Mouse (Mus musculus) intestine, postnatal 0 days (tissue): Measurements from ENCODE around the gene Sema5a. TPM values are rescaled to one million over a fixed set of nuclear protein-coding genes. Genes with fewer than 3 reads are reported as not detected.

Experiments used
- ATAC-seq: fragments of 200-750 bp; cut with Nextera tagmentation; 2 replicates; pipeline ENCODE4 v1.8.0; 2017; ENCODE audit warnings: mild to moderate bottlenecking, moderate TSS enrichment, moderate library complexity
- H3K27ac ChIP-seq: fragments of 300-500 bp; sonication (generic); 2 replicates; pipeline ENCODE4 v1.5.1; 2014; ENCODE audit warnings: mild to moderate bottlenecking, low read depth, low read length, moderate library complexity
- H3K27me3 ChIP-seq: fragments of 300-500 bp; sonication (generic); replicated peaks from 2 replicates; pipeline ENCODE4 v1.6.1; 2014; ENCODE audit warnings: low read length, mixed read lengths; ENCODE audit not compliant: control insufficient read depth, insufficient read depth
- H3K36me3 ChIP-seq: fragments of 300-500 bp; sonication (generic); 2 replicates; pipeline ENCODE4 v1.6.1; 2014; ENCODE audit warnings: mild to moderate bottlenecking, moderate library complexity; ENCODE audit not compliant: control insufficient read depth, insufficient read depth
- H3K4me1 ChIP-seq: fragments of 300-500 bp; sonication (generic); replicated peaks from 2 replicates; pipeline ENCODE4 v1.6.1; 2014; ENCODE audit warnings: antibody characterized with exemption, low read length, mixed read lengths; ENCODE audit not compliant: control insufficient read depth, insufficient read depth
- H3K4me2 ChIP-seq: fragments of 300-500 bp; sonication (generic); replicated peaks from 2 replicates; pipeline ENCODE4 v1.6.1; 2014; ENCODE audit warnings: low read depth, mild to moderate bottlenecking, moderate library complexity
- H3K4me3 ChIP-seq: fragments of 300-500 bp; sonication (generic); 2 replicates; pipeline ENCODE4 v1.5.1; 2014; ENCODE audit warnings: low read depth, low read length
- H3K9ac ChIP-seq: fragments of 300-500 bp; sonication (generic); 2 replicates; pipeline ENCODE4 v1.6.1; 2014; ENCODE audit warnings: mild to moderate bottlenecking, low read depth, low read length
- H3K9me3 ChIP-seq: fragments of 300-500 bp; sonication (generic); 2 replicates; pipeline ENCODE4 v1.6.1; 2016; ENCODE audit warnings: mixed run types; ENCODE audit not compliant: control insufficient read depth
- CTCF ChIP-seq: sonication (generic); IDR thresholded peaks from 2 replicates; pipeline ENCODE4 v1.5.1; 2016; ENCODE audit warnings: low read depth, mild to moderate bottlenecking, control low read depth, antibody characterized with exemption, moderate library complexity
- WGBS: fragments of 180-500 bp; shearing (Covaris S2); extraction: QIAGEN DNeasy Blood & Tissue Kit; methylation state at CpG from one replicate; pipeline ENCODE4 v1.1.7; 2014; 5-methylcytosine and 5-hydroxymethylcytosine counted together
- polyA plus RNA-seq: library from polyadenylated mRNA; unstranded; fragments of >200 nt; fragmentation: Nextera tagmentation; extraction: Ambion mirVana; gene quantifications from 2 replicates; pipeline ENCODE4 v1.2.1, GENCODE M21; 2015

Gene Sema5a
- polyA plus RNA-seq, 1 experiment from 2014 or later = 5.1 TPM

GRCm38 (mm10) chr15:32517954-32518353 lies 273.3 kb downstream of the Sema5a start:
- TF ChIP-seq CTCF = no peak
- no peak overlapping the region for H3K4me2 ChIP-seq
- H3K4me1 ChIP-seq = no peaks in the 10 kb centered on the region
- H3K4me3 ChIP-seq = no peak overlapping the region
- H3K27me3 ChIP-seq = no peaks in the 10 kb centered on the region
- WGBS = 82% methylated on average over 2 of the region's 2 CpGs
- H3K9me3 ChIP-seq = no peaks in the 10 kb centered on the region
- no peaks in the 10 kb centered on the region for H3K36me3 ChIP-seq
- no peak for ATAC-seq
- H3K27ac ChIP-seq = no peak overlapping the region
- H3K9ac ChIP-seq = no peak overlapping the region

DNA sequence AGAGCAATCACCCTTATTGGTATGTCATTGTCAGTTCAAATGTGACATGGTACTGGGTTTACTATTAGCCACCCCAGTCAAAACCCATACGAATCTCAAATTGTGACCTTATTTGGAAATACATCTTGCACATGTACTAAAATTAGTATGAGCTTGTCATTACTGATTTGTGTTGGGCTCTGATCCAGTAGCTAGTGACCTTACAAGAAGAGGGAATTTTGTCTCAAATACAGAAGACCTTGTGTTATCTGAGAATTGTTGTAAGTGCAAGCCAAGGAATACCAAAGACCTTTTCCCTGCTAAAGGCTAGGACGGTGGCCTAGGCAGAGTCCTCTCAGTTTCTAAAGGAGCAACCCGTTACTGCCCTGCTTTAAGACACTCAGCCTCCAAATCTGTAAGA lies 287.9 kb downstream of the Sema5a start:
- H3K4me2 ChIP-seq = no peak overlapping the region
- H3K4me3 ChIP-seq = no peak overlapping the region
- WGBS = 64% methylated on average over 3 of the region's 3 CpGs
- no peaks in the 10 kb centered on the region for H3K4me1 ChIP-seq
- no peak overlapping the region for H3K9ac ChIP-seq
- ATAC-seq = no peak
- no peaks in the 10 kb centered on the region for H3K27me3 ChIP-seq
- no peak overlapping the region for H3K27ac ChIP-seq
- H3K9me3 ChIP-seq = no peaks in the 10 kb centered on the region
- no peak for TF ChIP-seq CTCF
- H3K36me3 ChIP-seq = no peaks in the 10 kb centered on the region

DNA sequence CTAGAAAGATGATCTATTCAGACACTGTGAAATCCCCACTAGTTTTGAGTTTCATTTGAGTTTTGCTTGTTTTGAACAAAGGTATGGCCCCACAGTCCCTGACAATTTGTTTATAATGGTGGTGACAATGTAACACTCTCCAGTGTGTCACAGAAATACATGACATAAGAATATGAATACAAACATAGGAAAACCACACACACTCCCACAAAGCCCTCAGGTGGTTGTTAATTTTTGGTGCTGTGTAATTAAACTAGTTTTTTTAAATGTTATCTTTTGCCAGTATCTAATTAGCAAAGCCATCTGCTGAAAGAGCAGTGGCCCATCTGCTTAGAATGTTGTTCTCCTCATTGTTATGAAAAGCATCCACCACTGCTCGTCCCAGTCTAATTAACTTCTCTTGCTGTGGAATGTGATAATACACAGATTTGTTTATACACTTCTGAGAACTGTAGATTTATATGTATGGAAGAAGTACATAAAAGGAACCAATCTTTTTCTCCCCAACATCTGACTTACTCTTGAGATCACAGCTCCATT lies 289.0 kb downstream of the Sema5a start:
- Histone ChIP-seq H3K4me2 (no peak overlapping the region), H3K4me3 (no peak overlapping the region), H3K9ac (no peak overlapping the region), H3K4me1 (no peaks in the 10 kb centered on the region), H3K27me3 (no peaks in the 10 kb centered on the region), H3K36me3 (no peaks in the 10 kb centered on the region), H3K27ac (no peak overlapping the region), H3K9me3 (no peaks in the 10 kb centered on the region)
- 56% methylated on average over 1 of the region's 1 CpGs for WGBS
- ATAC-seq = no peak
- TF ChIP-seq CTCF = no peak

- Histone ChIP-seq H3K4me2 (no peak overlapping the region), H3K4me1 (no peaks in the 10 kb centered on the region), H3K36me3 (no peaks in the 10 kb centered on the region), H3K27me3 (no peaks in the 10 kb centered on the region), H3K27ac (no peak overlapping the region), H3K9ac (no peak overlapping the region), H3K9me3 (no peaks in the 10 kb centered on the region), H3K4me3 (no peak overlapping the region)
- no peak for ATAC-seq
- TF ChIP-seq CTCF = no peak
- 69% methylated on average over 6 of the region's 6 CpGs for WGBS
Observed at GRCm38 (mm10) chr15:32536755-32537503, 292.3 kb downstream of the Sema5a start.

DNA sequence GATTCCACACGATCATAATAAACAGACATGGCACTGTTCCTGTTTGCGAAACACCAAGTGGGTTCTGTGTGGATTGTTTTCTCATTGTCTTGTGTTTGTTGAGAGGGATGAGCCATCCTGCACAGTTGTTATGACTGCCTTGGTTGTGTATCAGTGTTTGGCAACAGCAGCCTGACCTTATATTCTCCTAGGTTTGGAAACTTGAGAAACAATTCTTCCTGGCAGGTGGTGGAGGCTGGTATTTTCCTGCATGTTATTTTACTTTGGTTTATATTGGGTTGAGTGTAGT lies 292.8 kb downstream of the Sema5a start:
- ATAC-seq = no peak
- Histone ChIP-seq H3K4me2 (no peak overlapping the region), H3K27me3 (no peaks in the 10 kb centered on the region), H3K36me3 (no peaks in the 10 kb centered on the region), H3K9ac (no peak overlapping the region), H3K27ac (no peak overlapping the region), H3K4me1 (no peaks in the 10 kb centered on the region), H3K4me3 (no peak overlapping the region), H3K9me3 (no peaks in the 10 kb centered on the region)
- TF ChIP-seq CTCF = no peak
- WGBS = 58% methylated on average over 2 of the region's 2 CpGs

DNA sequence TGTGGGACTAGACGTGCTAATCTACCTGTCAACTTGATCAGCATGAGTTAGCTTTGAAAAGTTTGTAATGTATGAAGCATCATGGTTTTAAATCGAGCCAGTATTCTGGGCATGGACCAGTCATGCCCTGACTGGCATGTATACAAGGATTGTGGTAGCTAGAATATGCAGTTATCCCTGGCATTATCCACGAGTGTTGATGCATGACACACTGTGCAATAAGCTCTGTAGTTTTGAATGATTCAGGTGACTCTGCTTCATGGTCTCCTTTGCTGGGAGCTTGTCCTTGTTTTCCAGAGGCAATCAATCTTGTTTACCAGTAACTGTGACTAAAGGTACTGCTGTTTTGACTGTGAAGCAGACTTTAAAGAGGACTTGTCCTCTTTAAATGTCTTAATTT lies 293.5 kb downstream of the Sema5a start:
- Histone ChIP-seq H3K4me1 (no peaks in the 10 kb centered on the region), H3K27me3 (no peaks in the 10 kb centered on the region), H3K36me3 (no peaks in the 10 kb centered on the region), H3K27ac (no peak overlapping the region), H3K4me3 (no peak overlapping the region), H3K9ac (no peak overlapping the region), H3K4me2 (no peak overlapping the region), H3K9me3 (no peaks in the 10 kb centered on the region)
- 74% methylated on average over 3 of the region's 3 CpGs for WGBS
- no peak for TF ChIP-seq CTCF
- no peak for ATAC-seq
